Mouse (Mus musculus) R1 (cell line): ENCODE measurements at regions not wholly inside any gene's neighbourhood (a gene's known extent, or its start where the extent isn't known, plus 50 kb on each side); places are given as distances from the start of the nearest gene placed in this dataset.

ENCODE experiments used
- DNase-seq: peaks from one replicate; pipeline ENCODE4 v3.0.0-alpha.2; 2018; ENCODE audit warnings: low read depth, low spot score

DNA sequence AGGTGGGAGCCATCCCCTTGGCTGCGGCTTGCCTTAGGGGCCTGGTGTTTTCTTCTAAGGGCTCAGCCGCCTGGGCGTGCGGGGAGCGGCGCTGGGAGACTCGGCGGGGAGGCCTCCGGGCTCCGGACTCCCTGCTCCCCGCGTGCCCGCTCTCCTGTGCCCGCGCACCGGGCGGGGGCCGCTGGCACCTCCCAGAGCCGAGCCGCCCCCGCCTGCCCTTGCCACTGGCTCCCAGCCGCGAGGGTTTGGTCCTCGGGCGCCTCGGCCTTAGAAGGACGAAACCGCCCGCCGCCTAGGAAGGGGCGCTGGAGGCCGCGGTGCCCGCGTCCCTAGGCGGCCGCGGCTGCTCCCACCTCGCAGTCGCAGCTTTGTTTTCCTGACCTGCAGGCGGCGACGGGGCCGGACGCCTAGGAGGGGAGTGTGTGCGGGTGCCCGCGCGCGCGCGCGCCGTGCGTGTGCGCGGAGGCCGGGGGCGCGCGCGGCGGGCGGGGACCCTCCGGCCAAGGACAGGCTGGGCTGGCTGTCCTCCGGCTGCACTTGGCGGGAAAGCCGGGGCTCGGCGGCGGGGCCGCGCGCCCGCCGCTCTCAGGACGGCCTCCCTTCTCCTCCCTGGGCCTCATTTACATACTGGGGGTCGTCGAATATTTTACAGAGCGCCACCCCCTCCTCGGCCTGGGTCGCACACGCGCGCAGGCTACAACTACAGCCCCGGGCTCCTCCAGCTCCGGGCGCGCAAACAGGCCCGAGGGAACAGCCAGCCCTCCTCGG, 227.1 kb downstream of the Mef2c start:
- peak; percentile 85 for DNase-seq

DNA sequence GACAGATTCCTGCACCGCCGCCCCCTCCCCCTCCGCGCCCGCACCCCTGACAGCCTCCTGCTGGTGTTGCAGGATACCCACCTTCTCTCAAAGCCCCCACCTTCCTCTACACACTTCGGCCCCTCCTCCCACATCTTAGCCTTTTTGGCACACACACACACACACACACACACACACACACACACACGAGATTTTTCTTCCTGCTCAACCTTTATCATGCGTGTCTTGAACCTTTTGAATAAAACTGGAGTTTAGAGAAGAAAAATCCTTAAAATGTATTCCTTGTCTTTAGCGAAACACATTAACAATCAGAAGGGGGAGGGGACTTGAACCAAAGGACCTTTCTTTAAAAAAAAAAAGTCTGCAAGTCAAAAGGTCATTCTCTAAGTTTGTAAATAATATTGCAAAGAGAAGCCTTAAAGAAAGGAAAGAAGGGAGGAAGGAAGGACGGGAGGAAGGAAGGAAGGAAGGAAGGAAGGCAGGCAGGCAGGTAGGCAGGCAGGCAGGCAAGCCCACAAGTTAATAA, 227.7 kb downstream of the Mef2c start:
- DNase-seq, result no peak

DNA sequence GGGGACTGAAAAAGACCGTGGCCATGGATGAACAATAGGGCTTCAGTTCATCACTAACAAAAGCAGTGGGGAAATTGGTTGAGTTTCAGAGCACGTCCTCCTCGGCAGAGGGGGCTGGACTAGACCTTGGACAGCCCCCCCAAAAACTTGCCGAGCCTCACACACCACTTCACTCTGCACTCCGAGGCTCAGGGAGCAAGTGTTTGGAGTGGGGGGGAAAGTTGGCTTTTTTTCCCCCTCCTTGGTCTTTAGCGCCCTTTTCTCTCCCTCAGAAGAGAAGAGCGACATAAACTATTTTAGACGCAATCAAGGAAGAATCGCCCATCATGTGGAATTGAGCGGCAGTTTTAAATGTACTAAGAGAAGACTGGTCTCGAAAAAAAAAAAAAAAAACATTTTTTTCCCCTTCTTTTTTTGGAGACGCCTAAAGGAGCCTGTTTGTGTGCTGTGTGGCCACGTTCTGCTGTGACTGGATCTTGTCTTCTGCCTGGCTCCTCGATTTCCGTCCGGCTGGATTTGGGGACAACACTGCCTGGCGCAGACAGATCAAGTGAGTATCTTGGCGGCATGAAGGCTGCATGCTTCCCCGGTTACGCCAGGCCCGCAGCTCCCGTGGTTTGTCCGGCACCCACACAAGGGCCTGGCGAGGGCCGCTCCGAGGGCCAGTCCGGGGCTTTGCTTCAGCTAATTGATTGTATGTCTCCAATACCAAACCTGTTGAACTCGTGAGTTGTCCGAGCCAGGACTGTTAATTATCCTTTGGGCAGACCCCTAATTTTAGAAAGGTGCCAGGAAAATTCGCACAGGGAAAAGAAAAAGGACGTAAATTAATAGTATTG, 228.7 kb downstream of the Mef2c start:
- DNase-seq, result peak; percentile 40

DNA sequence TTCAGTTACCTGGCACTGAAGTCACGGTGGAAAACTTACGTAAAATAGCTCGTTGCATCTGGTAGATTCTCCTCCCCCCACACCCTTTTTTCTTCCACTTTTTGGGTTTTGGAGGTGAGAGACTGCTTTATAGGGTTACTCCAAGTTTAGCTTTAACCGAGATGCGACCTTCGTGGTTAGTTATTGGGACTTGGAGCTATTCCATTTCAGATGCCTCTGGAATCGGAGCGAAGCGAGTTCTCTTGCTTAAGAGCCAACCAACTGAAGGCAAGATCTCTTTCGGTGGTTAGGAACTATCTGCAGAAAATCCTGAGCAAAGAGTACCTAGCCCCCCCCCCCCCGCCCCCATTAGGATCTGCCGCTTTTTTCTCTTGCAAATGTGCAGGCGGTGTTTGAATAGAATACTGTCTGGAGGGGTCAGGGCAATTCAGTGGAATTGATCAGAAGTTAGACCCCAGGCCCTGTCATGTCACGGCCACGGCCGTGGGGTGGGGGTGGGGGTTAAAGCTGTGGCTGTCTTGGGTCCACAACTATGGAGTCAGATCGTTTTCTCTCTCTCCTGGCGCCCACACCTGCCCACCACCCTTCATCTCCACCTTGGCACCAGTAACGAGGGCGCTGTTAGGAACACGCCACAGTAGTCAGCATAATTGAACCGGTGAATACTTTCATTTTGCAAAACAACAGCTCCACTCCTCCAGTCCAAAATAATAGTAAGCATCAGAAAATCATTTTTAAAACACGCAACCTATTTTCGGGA, 229.6 kb downstream of the Mef2c start:
- peak; percentile 26 for DNase-seq

DNA sequence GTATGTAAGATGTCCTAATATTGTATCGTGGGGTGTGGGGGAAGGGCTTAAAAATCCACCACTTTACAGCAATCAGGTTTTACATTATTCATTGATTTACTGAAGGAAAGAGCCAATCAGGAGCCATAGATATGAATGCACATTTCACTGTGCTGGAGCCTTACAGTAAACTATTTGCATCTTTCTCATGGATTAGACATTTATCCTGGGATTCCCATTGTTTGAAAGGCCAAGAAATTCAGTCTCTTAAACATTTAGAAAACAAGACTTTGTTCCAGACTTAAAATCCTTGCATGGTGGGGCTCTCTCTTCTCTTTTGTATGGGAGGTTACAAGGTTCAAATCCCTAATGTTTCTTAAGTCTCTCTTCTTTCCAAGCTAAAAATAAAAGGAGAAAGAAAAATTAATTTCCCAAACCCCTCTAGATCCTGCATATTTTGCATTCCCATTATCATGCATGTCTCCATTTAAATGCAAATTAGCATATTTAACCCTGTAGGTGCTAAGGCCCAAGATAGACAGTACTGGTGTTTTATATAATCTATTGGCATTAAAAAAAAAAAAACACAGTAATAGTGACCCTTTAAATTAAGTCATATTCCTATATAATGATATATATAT, 230.3 kb downstream of the Mef2c start:
- no peak for DNase-seq

DNA sequence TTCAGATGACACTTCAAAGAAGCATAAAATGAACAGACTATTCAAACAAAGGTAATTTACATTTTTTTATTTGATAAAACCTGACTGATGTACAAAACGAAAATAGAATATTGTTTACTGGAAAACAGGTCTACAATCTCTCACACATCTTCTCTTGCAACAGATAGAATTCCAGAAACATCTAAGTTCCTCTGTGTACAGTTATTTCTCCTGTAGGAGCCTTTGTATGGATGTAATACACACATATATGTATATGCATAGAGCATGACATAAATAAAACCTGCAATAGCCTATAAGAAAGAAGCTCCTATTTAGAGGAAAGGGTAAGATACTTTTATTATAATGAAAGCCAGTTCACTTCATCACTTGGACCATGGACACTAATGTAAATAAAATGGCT, 230.8 kb downstream of the Mef2c start:
- DNase-seq, result no peak

DNA sequence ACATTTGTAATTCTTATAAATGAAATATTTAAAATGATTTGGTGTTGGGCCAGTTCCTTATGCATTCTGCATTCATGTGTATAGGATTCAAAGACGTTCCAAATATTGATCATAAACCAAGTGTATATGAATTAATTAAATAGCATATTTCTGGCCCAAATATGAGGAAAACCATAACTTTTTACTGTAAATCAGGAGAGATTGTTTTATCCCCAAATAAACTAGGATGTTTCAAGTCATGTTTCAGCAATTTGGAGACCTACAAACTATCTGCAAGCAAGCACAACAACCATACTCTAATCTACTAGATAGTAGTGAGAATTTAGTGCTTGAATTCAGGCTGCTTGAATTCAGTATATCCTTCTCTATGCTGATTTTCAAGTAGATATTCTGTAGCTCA, 231.3 kb downstream of the Mef2c start:
- DNase-seq, result no peak

DNA sequence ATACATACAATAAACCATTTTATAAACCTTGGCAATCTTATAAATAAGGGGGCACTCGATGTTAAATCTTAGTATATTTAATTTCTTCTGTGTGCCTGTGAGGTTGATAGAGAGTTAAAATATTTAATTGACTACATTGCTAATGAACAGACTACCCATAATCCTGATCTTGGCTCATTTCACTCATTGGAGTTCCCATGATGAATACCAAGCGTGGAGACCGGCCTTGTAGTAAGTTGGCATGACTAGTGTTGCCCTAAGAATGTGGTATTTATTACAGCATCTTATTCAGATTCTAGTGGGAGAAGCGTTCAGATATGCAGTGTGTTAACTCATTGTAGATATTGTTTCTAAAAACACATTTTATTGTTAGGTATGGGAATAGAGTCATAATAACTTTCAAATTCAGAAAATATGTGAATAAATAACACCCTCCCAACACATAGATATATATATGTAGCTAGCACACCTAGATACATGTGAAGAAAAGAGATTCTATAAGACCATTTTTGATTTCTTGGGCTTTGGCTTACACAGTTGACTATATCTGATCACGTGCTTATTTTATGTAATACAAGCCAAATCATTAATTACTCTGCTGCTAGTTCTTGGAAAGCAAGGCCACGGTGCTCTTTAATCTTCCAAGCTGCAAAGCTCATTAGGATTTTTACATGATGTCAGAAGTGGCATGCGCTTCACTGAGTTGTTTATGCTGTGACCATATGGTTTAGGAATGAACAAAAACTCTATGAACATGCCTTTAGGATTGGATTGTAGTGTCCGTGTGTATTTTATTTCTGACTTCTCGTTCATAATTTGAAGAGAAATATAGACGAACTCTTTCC, 232.0 kb downstream of the Mef2c start:
- DNase-seq, result no peak

DNA sequence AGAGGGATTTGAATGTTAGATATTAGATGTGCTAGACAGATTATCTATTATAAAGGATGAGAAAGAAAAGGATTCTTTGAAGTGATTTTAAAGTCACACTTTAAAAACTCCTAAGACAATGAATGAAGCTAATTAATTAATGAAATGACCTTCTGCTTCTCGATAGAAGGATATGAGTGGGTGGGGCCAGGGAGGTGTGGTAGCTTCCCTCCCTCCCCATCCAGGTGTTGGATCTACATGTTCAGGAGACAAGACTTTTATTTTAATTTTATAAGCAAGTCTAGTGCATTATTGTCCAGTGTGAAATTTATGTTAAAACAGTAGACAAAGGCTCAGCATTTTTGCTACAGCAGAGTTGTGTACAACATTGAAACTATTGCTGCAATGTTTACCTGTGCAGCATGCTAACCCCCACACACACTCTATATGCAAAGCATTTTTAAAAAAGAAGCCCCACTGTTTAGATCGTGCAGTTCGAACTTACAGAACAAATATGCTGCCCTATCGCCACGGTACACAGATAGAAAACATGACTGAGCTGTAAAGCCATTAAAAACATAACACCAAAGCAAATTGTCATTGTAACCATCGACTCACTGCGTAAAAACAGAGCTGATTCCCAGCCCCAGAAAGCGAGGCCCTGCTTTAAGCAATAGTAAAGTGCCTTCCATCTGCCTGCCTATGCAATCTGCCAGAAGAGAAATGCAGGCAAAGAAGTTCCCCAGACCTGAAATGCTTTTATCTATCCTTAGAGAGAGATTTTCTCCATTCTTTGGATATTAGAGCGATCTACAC, 233.4 kb downstream of the Mef2c start:
- no peak for DNase-seq

DNA sequence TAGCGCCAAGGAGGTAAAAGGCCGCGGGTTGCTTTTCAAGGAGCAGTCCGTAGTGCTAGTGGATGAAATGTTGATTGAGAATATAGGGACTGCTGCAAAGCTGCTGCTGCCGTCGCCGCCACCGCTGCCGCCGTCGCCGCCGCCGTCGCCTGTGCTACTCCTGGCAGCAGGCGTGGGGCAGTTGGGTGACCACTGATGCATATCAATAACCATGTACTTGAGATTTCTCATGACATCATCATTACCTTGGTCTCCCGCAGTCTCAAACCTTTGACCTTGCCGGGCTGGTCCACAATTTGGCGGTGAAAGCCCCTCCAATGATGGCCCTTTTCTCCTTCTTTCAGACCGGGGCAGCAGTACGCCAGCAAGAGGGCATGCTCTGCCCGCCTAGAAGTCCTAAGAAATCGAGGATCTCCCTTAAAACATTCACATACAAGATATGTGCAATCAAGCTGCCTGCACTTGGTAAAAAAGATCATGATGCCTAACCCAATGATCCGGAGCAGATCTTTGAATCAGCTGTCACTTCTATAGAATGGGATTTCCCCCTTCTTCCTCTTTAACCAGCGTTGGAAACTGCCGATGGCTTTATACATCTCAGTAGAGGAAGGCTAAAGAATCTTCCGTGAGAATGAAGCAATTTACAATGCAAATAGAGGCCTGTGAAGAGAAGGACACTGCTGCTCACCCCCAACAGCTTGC, 234.1 kb downstream of the Mef2c start:
- DNase-seq, result peak; percentile 42

DNA sequence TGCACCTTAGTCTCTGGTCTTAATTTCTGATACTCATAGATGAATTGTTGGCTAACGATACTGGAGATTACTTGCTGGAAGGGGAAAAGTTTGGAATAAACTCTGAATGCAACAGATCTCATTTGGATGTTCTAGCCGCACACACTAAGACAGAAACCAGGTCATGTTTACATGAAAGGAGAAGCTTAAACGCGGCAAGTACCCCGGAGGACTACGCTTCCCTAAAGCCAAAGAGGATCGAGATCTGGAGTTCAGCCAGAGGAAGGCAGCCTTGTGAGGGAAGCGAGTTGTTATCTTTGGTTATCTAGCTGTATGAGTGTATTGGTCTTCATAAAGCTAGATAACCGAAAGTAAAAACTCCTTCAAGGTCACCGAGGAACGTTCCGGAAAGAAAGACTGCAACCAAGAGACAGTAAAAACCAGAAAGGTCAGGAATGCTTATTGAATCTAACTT, 234.7 kb downstream of the Mef2c start:
- no peak for DNase-seq

DNA sequence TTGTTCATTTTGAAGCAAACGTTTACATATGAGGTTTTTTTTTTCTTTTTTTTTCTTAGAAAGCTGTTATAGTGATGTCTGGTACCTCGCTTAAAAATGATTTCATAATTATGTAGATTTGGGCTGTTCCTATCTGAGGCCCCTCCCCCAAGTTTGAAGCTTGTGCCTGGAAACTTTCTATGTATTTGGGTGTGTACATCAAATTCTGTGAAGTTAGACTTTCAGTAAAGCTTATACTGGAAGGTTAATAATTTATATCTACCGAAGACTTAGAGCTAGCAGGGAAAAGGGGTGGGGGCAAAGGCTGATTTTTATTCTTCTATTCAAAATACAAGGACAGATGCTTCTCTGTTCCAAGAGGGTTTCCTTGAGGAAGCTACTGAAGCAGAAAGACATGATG, 235.3 kb downstream of the Mef2c start:
- DNase-seq, result no peak

DNA sequence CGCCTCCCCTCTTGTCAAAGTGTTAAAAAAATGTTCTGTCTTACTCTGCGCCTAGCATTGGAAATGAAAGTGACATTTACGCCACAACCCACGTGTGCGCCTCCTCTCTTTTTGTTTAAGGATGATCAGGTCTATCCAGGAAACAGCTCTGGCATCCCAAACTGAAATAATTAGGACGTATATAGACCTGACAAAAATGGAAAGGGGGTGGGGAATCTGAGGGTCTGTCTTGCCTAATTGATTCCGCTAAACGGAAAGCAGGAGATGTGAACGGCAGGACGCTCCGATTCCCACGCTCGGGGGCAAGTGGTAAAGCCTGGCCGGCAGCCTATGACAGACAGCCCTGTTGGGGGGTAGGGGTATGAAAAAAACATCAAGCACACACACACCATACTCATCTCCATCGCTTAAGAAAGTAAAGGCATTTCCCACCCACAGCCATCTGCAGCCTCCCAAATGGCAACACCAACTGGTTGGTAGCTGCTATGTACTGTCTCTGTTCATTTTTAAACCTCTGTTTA, 235.8 kb downstream of the Mef2c start:
- no peak for DNase-seq

DNA sequence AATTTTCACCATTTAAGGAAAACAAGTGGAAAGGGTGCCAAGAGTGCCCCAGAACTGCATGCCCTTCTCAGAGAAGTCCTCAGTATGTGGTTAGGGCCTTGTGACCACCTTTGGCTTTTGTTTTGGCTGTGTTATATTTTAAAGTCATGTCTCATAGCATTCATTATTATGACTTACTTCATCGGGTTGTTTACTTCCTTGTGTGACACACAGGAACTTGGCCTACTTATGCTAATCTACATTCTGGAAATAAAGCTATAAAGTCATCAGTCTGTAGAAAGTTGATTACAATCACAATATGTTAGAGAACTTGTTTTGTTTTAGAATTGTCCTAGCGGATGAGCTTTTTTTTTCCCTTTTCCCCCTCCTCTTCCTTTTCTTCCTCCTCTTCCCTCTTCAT, 236.3 kb downstream of the Mef2c start:
- no peak for DNase-seq

DNA sequence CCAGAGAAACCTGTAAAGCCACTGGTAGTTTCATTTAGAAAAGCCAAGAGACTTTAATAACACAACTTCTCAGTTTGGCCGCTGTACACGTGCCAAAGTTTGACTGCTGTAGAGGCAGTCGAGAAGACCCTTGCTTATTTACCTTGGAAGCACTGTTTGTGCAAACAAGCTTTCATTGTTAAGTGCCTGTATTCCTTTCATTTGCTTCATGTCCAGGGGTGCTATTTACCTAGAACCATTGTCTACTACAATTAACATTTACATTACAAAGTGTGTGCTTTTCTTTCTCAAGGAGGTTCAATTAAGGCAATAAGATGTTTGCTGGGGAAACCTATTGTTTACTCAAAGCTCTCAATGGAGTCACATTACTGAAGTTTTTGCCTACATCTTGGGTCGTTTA, 236.9 kb downstream of the Mef2c start:
- peak; percentile 40 for DNase-seq

DNA sequence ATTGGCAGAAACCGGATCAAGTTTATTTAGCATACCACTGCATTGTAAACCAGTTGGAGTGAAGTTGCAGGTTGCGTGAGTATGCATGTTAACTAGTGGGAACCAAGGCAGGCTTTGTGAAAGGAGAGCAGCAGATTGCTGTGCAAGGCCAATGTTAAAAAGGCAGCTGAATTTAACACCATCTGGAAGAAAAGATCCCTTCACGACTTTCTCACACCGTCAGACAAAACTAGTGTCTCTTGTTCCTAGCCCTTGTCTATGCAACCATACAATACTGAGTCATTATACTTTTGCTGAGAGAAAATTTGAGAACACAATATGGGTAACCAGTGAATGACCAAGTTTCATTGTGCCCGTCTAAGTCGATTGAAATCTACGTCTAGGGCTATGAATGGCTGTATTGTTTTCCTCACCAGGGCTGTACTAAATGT, 237.8 kb downstream of the Mef2c start:
- no peak for DNase-seq

DNA sequence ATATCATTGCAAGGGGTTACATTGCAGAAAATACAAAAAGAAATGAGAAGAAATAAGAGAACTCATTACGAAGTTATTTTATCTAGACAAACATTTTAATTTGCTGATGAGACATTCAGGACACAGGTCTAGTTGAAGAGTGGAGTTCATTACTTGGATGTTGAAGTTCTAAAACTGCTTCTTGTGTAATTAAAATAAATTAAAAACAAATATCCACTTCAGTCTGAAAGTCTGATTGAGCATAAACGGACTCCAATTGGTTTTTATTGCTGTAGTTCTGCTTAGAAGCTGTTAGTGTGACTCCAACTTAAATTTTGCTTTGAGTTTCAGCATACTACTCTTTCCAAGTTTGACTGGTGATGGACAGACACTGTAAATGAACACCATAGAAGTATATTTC, 238.3 kb downstream of the Mef2c start:
- DNase-seq, result no peak

DNA sequence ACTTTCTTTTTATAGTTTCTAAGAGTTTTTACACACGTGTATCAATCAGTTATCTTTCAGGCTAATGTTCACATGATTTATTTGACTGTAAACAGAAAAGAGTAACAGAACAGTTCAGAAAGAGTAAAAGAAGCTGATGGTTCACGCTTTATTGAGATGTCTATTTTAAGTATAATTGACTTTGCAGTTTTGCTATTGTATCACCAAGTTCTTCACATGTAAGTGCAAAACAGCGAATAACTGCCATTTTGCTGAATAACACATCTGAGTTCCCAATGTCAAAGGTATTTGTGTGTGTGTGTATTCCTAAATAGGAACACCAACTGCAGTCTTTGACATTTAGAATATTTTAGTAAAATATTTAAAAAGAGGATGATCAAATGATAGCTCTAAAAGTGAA, 238.7 kb downstream of the Mef2c start:
- DNase-seq, result no peak

DNA sequence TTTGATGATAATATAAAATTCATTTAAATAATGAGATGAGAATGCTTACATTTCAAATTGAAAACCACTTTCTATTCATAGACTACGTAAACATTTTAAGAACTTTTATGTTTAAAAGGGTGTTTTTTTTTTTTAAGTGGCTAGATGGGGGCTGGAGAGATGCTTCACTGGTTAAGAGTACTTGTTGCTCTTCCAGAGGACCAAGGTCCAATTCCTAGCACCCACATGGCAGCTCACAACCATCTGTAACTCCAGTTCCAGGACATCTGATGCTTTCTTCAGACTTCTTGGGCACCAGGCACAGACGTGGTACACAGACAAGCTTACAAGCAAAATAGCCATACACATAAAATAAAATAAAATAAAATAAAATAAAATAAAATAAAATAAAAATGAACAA, 239.5 kb downstream of the Mef2c start:
- no peak for DNase-seq
